Mouse (Mus musculus) cerebral cortex, adult 2 months (tissue): Measurements from ENCODE around the gene Smim23.

ENCODE experiments used
- WGBS: fragments of 180-500 bp; shearing (Covaris S2); methylation state at CpG from one replicate; pipeline ENCODE4 v1.1.7; 2018; 5-methylcytosine and 5-hydroxymethylcytosine counted together

Smim23 gene

GRCm38 (mm10) chr11:32780747-32781536 lies 43.5 kb downstream of the Smim23 start:
- 39% methylated on average over 11 of the region's 11 CpGs for WGBS

GRCm38 (mm10) chr11:32768642-32769343 lies 55.6 kb downstream of the Smim23 start:
- 86% methylated on average over 12 of the region's 12 CpGs for WGBS
